Mouse (Mus musculus): ENCODE results near the gene Exoc7. TPM values are rescaled to one million over a fixed set of nuclear protein-coding genes. Genes with fewer than 3 reads are reported as not detected.
A peak's percentile ranks its signal among the peaks of the same experiment; 100 is the strongest.

Gene Exoc7
- total RNA-seq, 2 experiments from 2014 or later, result 95.7 to 97.4 TPM

GRCm38 (mm10) chr11:116255090-116255981, 51.7 kb downstream of the Exoc7 start:
- intact Hi-C loops (cut with DNase I), result no loop called here

GRCm38 (mm10) chr11:116254627-116255026, 52.4 kb downstream of the Exoc7 start:
- peak in 1 of 2 experiments; percentile 12 for DNase-seq (ENCODE audit: low spot score in 2 of 2)
- intact Hi-C loops (cut with DNase I), result no loop called here

More at GRCm38 (mm10) chr11:116255090-116255981, 51.7 kb downstream of the Exoc7 start:
- DNase-seq (ENCODE audit: low spot score in 2 of 2), result no peak

- DNase-seq (ENCODE audit: low spot score in 2 of 2), result no peak
- intact Hi-C loops (cut with DNase I), result no loop called here
Observed at GRCm38 (mm10) chr11:116253076-116253600, 53.9 kb downstream of the Exoc7 start.

- intact Hi-C loops (cut with DNase I), result no loop called here
- DNase-seq (ENCODE audit: low spot score in 2 of 2), result no peak
Observed at GRCm38 (mm10) chr11:116250898-116251297, 56.1 kb downstream of the Exoc7 start.

- no peak for DNase-seq (ENCODE audit: low spot score in 2 of 2)
- intact Hi-C loops (cut with DNase I), result no loop called here
Observed at GRCm38 (mm10) chr11:116247502-116248222, 59.4 kb downstream of the Exoc7 start.

- intact Hi-C loops (cut with DNase I), result no loop called here
- no peak for DNase-seq (ENCODE audit: low spot score in 2 of 2)
Observed at GRCm38 (mm10) chr11:116245616-116246015, 61.4 kb downstream of the Exoc7 start.

GRCm38 (mm10) chr11:116244580-116244979, 62.5 kb downstream of the Exoc7 start:
- DNase-seq (ENCODE audit: low spot score in 2 of 2), result no peak
- intact Hi-C loops (cut with DNase I), result no loop called here

GRCm38 (mm10) chr11:116241744-116242235, 65.2 kb downstream of the Exoc7 start:
- intact Hi-C loops (cut with DNase I), result no loop called here
- no peak for DNase-seq (ENCODE audit: low spot score in 2 of 2)

- DNase-seq (ENCODE audit: low spot score in 2 of 2), result no peak
Observed at GRCm38 (mm10) chr11:116239797-116240196, 67.2 kb downstream of the Exoc7 start.

More at GRCm38 (mm10) chr11:116239797-116240196, 67.2 kb downstream of the Exoc7 start:
- intact Hi-C loops (cut with DNase I), result no loop called here

Other genes starting within 250 kb of the Exoc7 start
- gene Unc13d, start 229.3 kb downstream of the Exoc7 start, total RNA-seq (2021), result 1 to 10 TPM in 1 of 2 experiments, under 1 TPM in 1; 0.82 to 1.0 TPM
- 100 to 1,000 TPM; 342 to 363 TPM for gene Wbp2, start 220.2 kb downstream of the Exoc7 start, total RNA-seq (2021)
- 1 to 10 TPM; 7.0 to 7.4 TPM for gene Trim47, start 180.0 kb downstream of the Exoc7 start, total RNA-seq (2021)
- gene Trim65, start 176.1 kb downstream of the Exoc7 start, total RNA-seq (2021), result 1 to 10 TPM; 7.0 to 7.1 TPM
- gene Mrpl38, start 168.4 kb downstream of the Exoc7 start, total RNA-seq (2021), result 10 to 100 TPM; 53.0 to 53.8 TPM
- gene Fbf1, start 139.1 kb downstream of the Exoc7 start, total RNA-seq (2021), result 10 to 100 TPM; 72.8 to 82.1 TPM
- 10 to 100 TPM; 40.6 to 42.4 TPM for gene Ten1, start 108.4 kb downstream of the Exoc7 start, total RNA-seq (2021)
- gene Acox1, start 108.2 kb downstream of the Exoc7 start, total RNA-seq (2021), result 100 to 1,000 TPM; 110 to 111 TPM
- 1 to 10 TPM in 1 of 2 experiments, under 1 TPM in 1; 0.92 to 1.1 TPM for gene Evpl, start 69.2 kb downstream of the Exoc7 start, total RNA-seq (2021)
- gene Srp68, start 33.0 kb downstream of the Exoc7 start, total RNA-seq (2021), result 10 to 100 TPM; 65.8 to 69.8 TPM
- not detected for gene Galr2, start 26.3 kb downstream of the Exoc7 start, total RNA-seq (2021)
- gene Foxj1, start 28.2 kb upstream of the Exoc7 start, total RNA-seq (2021), result 1 to 10 TPM; 4.8 to 6.3 TPM
- 100 to 1,000 TPM; 252 to 278 TPM for gene Rnf157, start 105.8 kb upstream of the Exoc7 start, total RNA-seq (2021)
- gene Ubald2, start 126.9 kb upstream of the Exoc7 start, total RNA-seq (2021), result 10 to 100 TPM; 31.3 to 33.7 TPM
- not detected for gene Qrich2, start 159.0 kb upstream of the Exoc7 start, total RNA-seq (2021)
- gene Prpsap1, start 187.0 kb upstream of the Exoc7 start, total RNA-seq (2021), result 10 to 100 TPM; 65.7 to 76.2 TPM
- 1 to 10 TPM; 4.9 to 5.5 TPM for gene Sphk1, start 223.7 kb upstream of the Exoc7 start, total RNA-seq (2021)